Mouse (Mus musculus) retina, postnatal 7 days (tissue): ENCODE results near the gene Olfr1133.
"Not testable (repeated sequence)": the region's sequence is repeated elsewhere in the genome, so short reads cannot be mapped to it uniquely, and the experiment has no call there.

Experiments
- DNase-seq: peaks from one replicate; pipeline ENCODE4 v3.0.0-alpha.2; 2012; ENCODE audit warnings: low read depth, low spot score

The Olfr1133 gene

GRCm38 (mm10) chr2:87647274-87647673 is at the start of gene Olfr1133:
Gene Olfr1133 (minus strand): TSS chr2:87647374.
- DNase-seq, result no peak

GRCm38 (mm10) chr2:87693847-87694246 is 46.7 kb upstream of the Olfr1133 start, which contains the start of gene Olfr1136:
Gene Olfr1136 (minus strand): TSS chr2:87693947.
- DNase-seq, result no peak

- no peak for DNase-seq
Observed at GRCm38 (mm10) chr2:87673564-87673963, 26.4 kb upstream of the Olfr1133 start, which contains the start of gene Olfr1135. Gene Olfr1135 (minus strand): TSS chr2:87673664.

- DNase-seq, result no peak
Observed at GRCm38 (mm10) chr2:87658360-87658759, 11.2 kb upstream of the Olfr1133 start, which contains the start of gene Olfr1134. Gene Olfr1134 (minus strand): TSS chr2:87658460.

GRCm38 (mm10) chr2:87642441-87642840 is 4.7 kb downstream of the Olfr1133 start:
- no peak for DNase-seq

- no peak for DNase-seq
Observed at GRCm38 (mm10) chr2:87637435-87637834, 9.7 kb downstream of the Olfr1133 start, which contains the start of gene Olfr1132. Gene Olfr1132 (minus strand): TSS chr2:87637535.

GRCm38 (mm10) chr2:87626804-87627203 is 20.4 kb downstream of the Olfr1133 start, which contains the start of gene Olfr1131:
Gene Olfr1131 (plus strand): TSS chr2:87627104.
- DNase-seq, result no peak

- not testable (repeated sequence) for DNase-seq
Observed at GRCm38 (mm10) chr2:87605912-87606311, 41.3 kb downstream of the Olfr1133 start, which contains the start of gene Olfr1130. Gene Olfr1130 (plus strand): TSS chr2:87606212.
